In genomic region chr11:63630336-63630735, GRCm38 (mm10) we compare ENCODE assay signal across 25 mouse cellular contexts.
A peak's percentile ranks its signal among the peaks of the same experiment; 100 is the strongest.
DNase-seq lines count a peak whose midpoint lies in the region; ATAC-seq lines count a peak whose summit lies in the region.
"Had no signal": no experiment of that assay in that cellular context is flagged by ENCODE, and none has a peak within 500 bp of the region (broad histone marks: within the 10 kb centered on the region; RNA-seq: fewer than 3 reads in every experiment).

No protein-coding gene starts in this region.

- no peak for DNase-seq in hindbrain, embryonic 14.5 days (ENCODE audit: low spot score)
- no peak for DNase-seq in hindbrain, embryonic 10.5 days (ENCODE audit: low spot score)
- peak; percentile 66 for DNase-seq in midbrain, embryonic 11.5 days (ENCODE audit: low spot score, missing footprints)
- DNase-seq in brain, adult 2 months (ENCODE audit: low read depth, low spot score) = peak; percentile 20
- no peak for DNase-seq in adrenal gland, postnatal 10 days
- DNase-seq: adrenal gland, postnatal 14 days; B cell, adult 2 months; cerebellum, adult 18-20 months; cerebellum, adult 9-10 months; cerebellum, postnatal 14 days; gastrocnemius, postnatal 10 days; gastrocnemius, postnatal 36 days; heart, postnatal 10 days; heart, postnatal 36 days had no signal

- no peak for ATAC-seq in hindbrain, embryonic 14.5 days (ENCODE audit: low FRiP score)
- ATAC-seq in midbrain, embryonic 11.5 days (ENCODE audit: low FRiP score) = no peak
- no peak for ATAC-seq in midbrain, embryonic 13.5 days
- ATAC-seq: forebrain, embryonic 13.5 days; forebrain, embryonic 16.5 days; inflammation-experienced regulatory T-cells, adult 6 months; intestine, embryonic 16.5 days; Patski had no signal

- no peaks in the 10 kb centered on the region for H3K36me3 ChIP-seq in hindbrain, embryonic 14.5 days (replicated peaks; ENCODE audit: control insufficient read depth, insufficient read depth)
- no peaks in the 10 kb centered on the region for H3K36me3 ChIP-seq in hindbrain, embryonic 10.5 days
- no peaks in the 10 kb centered on the region for H3K36me3 ChIP-seq in midbrain, embryonic 11.5 days (ENCODE audit: control insufficient read depth, insufficient read depth, low read length)
- H3K36me3 ChIP-seq in midbrain, embryonic 13.5 days = no peaks in the 10 kb centered on the region
- H3K36me3 ChIP-seq: forebrain, embryonic 10.5 days; G1E; heart, embryonic 12.5 days; heart, embryonic 15.5 days; hindbrain, embryonic 15.5 days had no signal

- no peaks in the 10 kb centered on the region for H3K27me3 ChIP-seq in hindbrain, embryonic 14.5 days (ENCODE audit: control insufficient read depth, insufficient read depth, low read length)
- H3K27me3 ChIP-seq in hindbrain, embryonic 10.5 days (ENCODE audit: insufficient read depth, poor library complexity, severe bottlenecking) = peaks cover 32% of the 10 kb centered on the region
- H3K27me3 ChIP-seq in midbrain, embryonic 11.5 days (ENCODE audit: control insufficient read depth, insufficient read depth, low read length) = no peaks in the 10 kb centered on the region
- 0 out of 2 replicates have a peak, but pooled peaks cover 6% of the 10 kb centered on the region for H3K27me3 ChIP-seq in midbrain, embryonic 13.5 days
- H3K27me3 ChIP-seq: forebrain, embryonic 13.5 days; hindbrain, embryonic 15.5 days had no signal

- H3K9ac ChIP-seq in hindbrain, embryonic 14.5 days = 0 out of 2 replicates have a peak overlapping the region, but pooled peaks have one; percentile 16
- no peak overlapping the region for H3K9ac ChIP-seq in midbrain, embryonic 11.5 days (ENCODE audit: low read length)
- no peak overlapping the region for H3K9ac ChIP-seq in midbrain, embryonic 13.5 days (replicated peaks)
- H3K9ac ChIP-seq: forebrain, embryonic 13.5 days; heart, embryonic 12.5 days; heart, embryonic 15.5 days; hindbrain, embryonic 15.5 days had no signal

- H3K9me3 ChIP-seq in hindbrain, embryonic 14.5 days (ENCODE audit: control insufficient read depth, low read length) = no peaks in the 10 kb centered on the region
- no peaks in the 10 kb centered on the region for H3K9me3 ChIP-seq in hindbrain, embryonic 10.5 days
- H3K9me3 ChIP-seq in midbrain, embryonic 11.5 days (ENCODE audit: control insufficient read depth, low read length) = no peaks in the 10 kb centered on the region
- no peaks in the 10 kb centered on the region for H3K9me3 ChIP-seq in midbrain, embryonic 13.5 days
- H3K9me3 ChIP-seq: forebrain, embryonic 10.5 days; forebrain, embryonic 13.5 days; heart, embryonic 12.5 days; heart, embryonic 15.5 days; hindbrain, embryonic 15.5 days had no signal

- no peak overlapping the region for H3K4me3 ChIP-seq in hindbrain, embryonic 14.5 days (replicated peaks; ENCODE audit: low read length)
- no peak overlapping the region for H3K4me3 ChIP-seq in hindbrain, embryonic 10.5 days
- H3K4me3 ChIP-seq in midbrain, embryonic 11.5 days (ENCODE audit: low read depth, low read length) = no peak overlapping the region
- H3K4me3 ChIP-seq in midbrain, embryonic 13.5 days (replicated peaks) = no peak overlapping the region
- H3K4me3 ChIP-seq: forebrain, embryonic 10.5 days; forebrain, embryonic 13.5 days; heart, embryonic 12.5 days; heart, embryonic 15.5 days; hindbrain, embryonic 15.5 days had no signal

- H3K27ac ChIP-seq in hindbrain, embryonic 14.5 days = no peak overlapping the region
- no peak overlapping the region for H3K27ac ChIP-seq in hindbrain, embryonic 10.5 days
- no peak overlapping the region for H3K27ac ChIP-seq in midbrain, embryonic 11.5 days (ENCODE audit: low read depth, low read length)
- H3K27ac ChIP-seq in midbrain, embryonic 13.5 days = no peak overlapping the region
- H3K27ac ChIP-seq: forebrain, embryonic 10.5 days; forebrain, embryonic 13.5 days; heart, embryonic 15.5 days; hindbrain, embryonic 15.5 days had no signal

- WGBS in hindbrain, embryonic 14.5 days = 47% methylated on average over 11 of the region's 11 CpGs
- WGBS in hindbrain, embryonic 10.5 days = 71% methylated on average over 11 of the region's 11 CpGs
- WGBS in midbrain, embryonic 11.5 days = 77% methylated on average over 11 of the region's 11 CpGs
- WGBS in midbrain, embryonic 13.5 days = 60% methylated on average over 11 of the region's 11 CpGs

- no peaks in the 10 kb centered on the region for H3K4me1 ChIP-seq in hindbrain, embryonic 14.5 days (replicated peaks; ENCODE audit: control insufficient read depth, insufficient read depth, low read length)
- peaks cover 25% of the 10 kb centered on the region for H3K4me1 ChIP-seq in hindbrain, embryonic 10.5 days (replicated peaks)
- no peaks in the 10 kb centered on the region for H3K4me1 ChIP-seq in midbrain, embryonic 11.5 days (ENCODE audit: control insufficient read depth, insufficient read depth, low read length)
- 0 out of 2 replicates have a peak, but pooled peaks cover 7% of the 10 kb centered on the region for H3K4me1 ChIP-seq in midbrain, embryonic 13.5 days (replicated peaks)
- H3K4me1 ChIP-seq: forebrain, embryonic 13.5 days; heart, embryonic 15.5 days had no signal

- H3K4me2 ChIP-seq in hindbrain, embryonic 14.5 days (replicated peaks) = no peak overlapping the region
- no peak overlapping the region for H3K4me2 ChIP-seq in midbrain, embryonic 11.5 days
- H3K4me2 ChIP-seq in midbrain, embryonic 13.5 days (replicated peaks) = no peak overlapping the region
- H3K4me2 ChIP-seq: forebrain, embryonic 13.5 days; heart, embryonic 12.5 days; heart, embryonic 15.5 days; hindbrain, embryonic 15.5 days had no signal

Comparison
In these comparisons a context has a peak if more than half of its experiments do, and no peak if none do; other contexts are left out.
1. DNase-seq: peak in midbrain, embryonic 11.5 days (single experiment) and brain, adult 2 months (single experiment); none in hindbrain, embryonic 14.5 days (single experiment), hindbrain, embryonic 10.5 days (single experiment) and adrenal gland, postnatal 10 days (single experiment).